Mouse (Mus musculus): Measurements from ENCODE around the gene Tapbpl. TPM values are rescaled to one million over a fixed set of nuclear protein-coding genes. Genes with fewer than 3 reads are reported as not detected.

Gene Tapbpl
- polyA plus RNA-seq, 1 experiment from 2014 or later: 2.8 TPM

DNA sequence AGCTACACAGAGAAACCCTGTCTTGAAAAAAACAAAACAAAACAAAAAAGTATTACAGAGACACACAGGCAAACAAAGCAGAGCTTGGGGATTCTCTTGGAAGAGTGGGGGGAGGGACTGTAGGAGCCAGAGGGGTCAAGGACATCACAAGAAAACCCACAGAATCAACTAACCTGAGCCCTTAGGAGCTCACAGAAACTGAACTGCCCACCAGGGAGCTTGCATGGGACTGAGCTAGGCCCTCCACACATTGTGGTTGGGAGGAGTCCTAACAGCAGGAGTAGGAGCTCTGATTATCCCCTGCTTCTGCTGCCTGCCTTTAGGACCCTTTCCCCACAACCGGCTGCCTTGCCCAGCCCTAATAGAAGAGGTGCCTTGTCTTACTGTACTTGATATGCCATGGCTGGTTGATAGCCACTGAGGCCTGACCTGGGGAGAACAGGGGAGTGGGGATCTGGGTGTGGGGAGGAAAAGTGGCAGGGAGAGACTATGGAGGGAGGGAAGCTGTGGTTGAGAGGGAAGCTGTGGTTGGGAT, 36.1 kb downstream of the Tapbpl start:
- H3K9ac ChIP-seq: no peak overlapping the region
- H3K27ac ChIP-seq: 0 out of 2 replicates have a peak overlapping the region, but pooled peaks have one; percentile 23
- 38% methylated on average over 1 of the region's 1 CpGs for WGBS

DNA sequence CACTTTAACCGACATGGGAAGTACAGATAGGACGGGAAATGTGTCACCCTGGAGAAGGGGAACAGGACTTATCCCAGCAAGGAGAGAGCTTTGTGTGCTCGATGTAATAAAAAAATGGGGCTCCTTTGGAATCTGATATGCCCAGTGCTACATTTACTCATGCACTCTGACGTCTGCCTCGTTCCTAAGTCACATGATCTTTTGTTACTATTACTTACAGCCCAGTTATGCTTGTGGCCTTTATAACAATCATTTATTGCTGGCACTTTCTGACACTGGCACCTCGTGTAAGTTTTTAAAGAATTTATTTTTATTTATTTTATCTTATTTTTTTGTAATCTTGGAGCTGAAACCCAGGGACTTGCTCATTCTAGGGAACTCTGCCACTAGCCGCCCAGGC, 38.3 kb downstream of the Tapbpl start:
- H3K9ac ChIP-seq: no peak overlapping the region
- H3K36me3 ChIP-seq: peaks cover 37% of the 10 kb centered on the region
- peaks cover 21% of the 10 kb centered on the region for H3K4me1 ChIP-seq
- WGBS: 52% methylated on average over 7 of the region's 7 CpGs
- peak overlapping the region; percentile 84; the same call in 1 of the 2 replicates for H3K4me2 ChIP-seq
- no peaks in the 10 kb centered on the region for H3K9me3 ChIP-seq
- H3K27ac ChIP-seq: no peak overlapping the region
- H3K4me3 ChIP-seq: 0 out of 2 replicates have a peak overlapping the region, but pooled peaks have one; percentile 60
- H3K27me3 ChIP-seq: no peaks in the 10 kb centered on the region
- no peak for ATAC-seq (ENCODE audit: insufficient number of reproducible peaks, insufficient read depth, low FRiP score, low TSS enrichment, low read depth)

More for the DNA sequence above, 36.1 kb downstream of the Tapbpl start:
- H3K9me3 ChIP-seq: no peaks in the 10 kb centered on the region
- H3K4me2 ChIP-seq: no peak overlapping the region
- no peak overlapping the region for H3K4me3 ChIP-seq
- no peaks in the 10 kb centered on the region for H3K27me3 ChIP-seq
- peaks cover 11% of the 10 kb centered on the region for H3K4me1 ChIP-seq
- ATAC-seq (ENCODE audit: insufficient number of reproducible peaks, insufficient read depth, low FRiP score, low TSS enrichment, low read depth): no peak
- peaks cover 25% of the 10 kb centered on the region for H3K36me3 ChIP-seq

GRCm38 (mm10) chr6:125192841-125193240, 38.8 kb downstream of the Tapbpl start:
- Histone ChIP-seq H3K27ac (peak overlapping the region; percentile 100; the same call in 1 of the 2 replicates), H3K27me3 (no peaks in the 10 kb centered on the region), H3K4me1 (peaks cover 21% of the 10 kb centered on the region), H3K36me3 (peaks cover 43% of the 10 kb centered on the region), H3K4me2 (peak overlapping the region; percentile 84), H3K9ac (peak overlapping the region; percentile 86), H3K9me3 (no peaks in the 10 kb centered on the region), H3K4me3 (peak overlapping the region; percentile 60)
- no peak for ATAC-seq (ENCODE audit: insufficient number of reproducible peaks, insufficient read depth, low FRiP score, low TSS enrichment, low read depth)
- 40% methylated on average over 5 of the region's 5 CpGs for WGBS

GRCm38 (mm10) chr6:125192016-125192714, 39.5 kb downstream of the Tapbpl start:
- H3K9ac ChIP-seq: peak overlapping the region; percentile 86
- H3K4me3 ChIP-seq: peak overlapping the region; percentile 60
- no peaks in the 10 kb centered on the region for H3K9me3 ChIP-seq
- H3K4me1 ChIP-seq: peaks cover 21% of the 10 kb centered on the region
- H3K36me3 ChIP-seq: peaks cover 49% of the 10 kb centered on the region
- ATAC-seq (ENCODE audit: insufficient number of reproducible peaks, insufficient read depth, low FRiP score, low TSS enrichment, low read depth): peak; percentile 89
- peak overlapping the region; percentile 84 for H3K4me2 ChIP-seq
- under 1% methylated on average over 34 of the region's 34 CpGs for WGBS
- no peaks in the 10 kb centered on the region for H3K27me3 ChIP-seq
- H3K27ac ChIP-seq: peak overlapping the region; percentile 100

- Histone ChIP-seq H3K27ac (peak within 1 kb of the TSS; percentile 100), H3K27me3 (no peaks in the 10 kb centered on the region), H3K9ac (peak within 1 kb of the TSS; percentile 86), H3K4me1 (peaks cover 21% of the 10 kb centered on the region), H3K36me3 (peaks cover 56% of the 10 kb centered on the region), H3K4me2 (peak within 1 kb of the TSS; percentile 84), H3K9me3 (no peaks in the 10 kb centered on the region), H3K4me3 (peak within 1 kb of the TSS; percentile 60)
- ATAC-seq (ENCODE audit: insufficient number of reproducible peaks, insufficient read depth, low FRiP score, low TSS enrichment, low read depth): peak; percentile 95
- under 1% methylated on average over 54 of the region's 54 CpGs for WGBS
Measured at GRCm38 (mm10) chr6:125191332-125192015, 40.2 kb downstream of the Tapbpl start, which contains the start of the genes Ncapd2 and Mrpl51. Gene Ncapd2 (minus strand): TSS chr6:125191701. Gene Mrpl51 (plus strand): TSS chr6:125191801.

DNA sequence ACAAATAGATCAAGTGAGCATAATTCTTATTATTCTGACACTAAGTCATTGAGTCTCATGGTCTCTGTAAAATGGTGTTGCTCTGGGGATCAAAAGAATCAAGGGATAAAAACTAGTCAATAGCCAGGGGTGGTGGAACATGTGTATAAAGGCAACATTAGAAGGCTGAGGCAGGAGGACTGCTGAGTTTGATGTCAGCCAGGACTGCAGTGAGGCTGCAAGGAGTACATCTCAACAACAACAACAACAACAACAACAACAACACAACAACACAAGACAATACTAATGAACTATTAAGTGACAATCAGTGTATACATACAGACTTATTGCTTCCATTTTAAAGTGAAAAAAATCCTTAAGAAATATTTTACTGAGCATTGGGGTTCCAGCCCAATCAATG, 40.8 kb downstream of the Tapbpl start:
- peak overlapping the region; percentile 100 for H3K27ac ChIP-seq
- no peak for ATAC-seq (ENCODE audit: insufficient number of reproducible peaks, insufficient read depth, low FRiP score, low TSS enrichment, low read depth)
- peaks cover 21% of the 10 kb centered on the region for H3K4me1 ChIP-seq
- H3K9ac ChIP-seq: peak overlapping the region; percentile 86
- H3K36me3 ChIP-seq: peaks cover 63% of the 10 kb centered on the region
- H3K27me3 ChIP-seq: no peaks in the 10 kb centered on the region
- peak overlapping the region; percentile 60 for H3K4me3 ChIP-seq
- H3K4me2 ChIP-seq: peak overlapping the region; percentile 84
- no peaks in the 10 kb centered on the region for H3K9me3 ChIP-seq

DNA sequence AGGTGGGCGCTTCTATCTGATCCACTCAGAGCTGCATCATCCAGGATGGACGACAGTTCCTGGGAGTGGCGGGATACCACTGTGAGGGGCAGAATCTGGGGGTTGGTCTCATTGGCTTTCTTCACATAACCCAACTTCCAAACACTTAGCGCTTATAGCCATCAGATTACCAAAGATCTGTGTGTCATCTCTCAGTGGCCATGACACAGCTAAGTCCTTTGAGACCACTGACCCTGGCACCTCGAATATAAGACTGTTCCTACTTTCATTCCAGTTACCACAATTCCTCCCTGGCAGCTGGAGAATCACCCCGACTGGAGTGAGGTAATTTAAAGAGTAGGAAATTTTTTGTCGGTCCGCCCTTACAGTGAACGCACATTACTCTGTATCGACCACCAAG, 45.5 kb downstream of the Tapbpl start:
- Histone ChIP-seq H3K27me3 (no peaks in the 10 kb centered on the region), H3K4me2 (no peak overlapping the region), H3K9me3 (no peaks in the 10 kb centered on the region), H3K27ac (no peak overlapping the region), H3K9ac (no peak overlapping the region), H3K4me1 (peaks cover 9% of the 10 kb centered on the region), H3K36me3 (peaks cover 82% of the 10 kb centered on the region), H3K4me3 (no peak overlapping the region)
- WGBS: 96% methylated on average over 10 of the region's 10 CpGs
- no peak for ATAC-seq (ENCODE audit: insufficient number of reproducible peaks, insufficient read depth, low FRiP score, low TSS enrichment, low read depth)

DNA sequence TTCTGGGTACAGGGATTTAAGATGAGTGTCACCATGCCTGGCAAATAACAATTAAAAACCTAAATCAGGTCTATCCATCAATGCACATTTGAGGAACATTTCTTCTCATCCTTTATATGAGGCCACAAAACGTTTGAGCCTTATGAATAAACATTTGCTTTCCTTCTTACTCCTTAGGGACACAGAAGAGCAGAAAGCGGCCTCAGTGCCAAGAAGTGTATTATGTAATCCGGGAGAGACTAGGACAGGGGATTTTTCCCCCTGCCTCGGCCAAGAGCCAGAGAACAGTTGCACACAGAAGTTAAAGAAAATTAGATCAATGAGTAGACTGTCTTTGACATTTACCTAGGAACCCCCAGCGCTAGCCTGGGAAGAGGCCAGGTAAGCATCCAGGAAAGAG, 49.5 kb downstream of the Tapbpl start:
- Histone ChIP-seq H3K9me3 (no peaks in the 10 kb centered on the region), H3K9ac (no peak overlapping the region), H3K4me1 (no peaks in the 10 kb centered on the region), H3K36me3 (peaks cover 97% of the 10 kb centered on the region), H3K4me3 (no peak overlapping the region), H3K27ac (no peak overlapping the region), H3K4me2 (no peak overlapping the region), H3K27me3 (no peaks in the 10 kb centered on the region)
- ATAC-seq (ENCODE audit: insufficient number of reproducible peaks, insufficient read depth, low FRiP score, low TSS enrichment, low read depth): no peak
- 86% methylated on average over 5 of the region's 5 CpGs for WGBS

DNA sequence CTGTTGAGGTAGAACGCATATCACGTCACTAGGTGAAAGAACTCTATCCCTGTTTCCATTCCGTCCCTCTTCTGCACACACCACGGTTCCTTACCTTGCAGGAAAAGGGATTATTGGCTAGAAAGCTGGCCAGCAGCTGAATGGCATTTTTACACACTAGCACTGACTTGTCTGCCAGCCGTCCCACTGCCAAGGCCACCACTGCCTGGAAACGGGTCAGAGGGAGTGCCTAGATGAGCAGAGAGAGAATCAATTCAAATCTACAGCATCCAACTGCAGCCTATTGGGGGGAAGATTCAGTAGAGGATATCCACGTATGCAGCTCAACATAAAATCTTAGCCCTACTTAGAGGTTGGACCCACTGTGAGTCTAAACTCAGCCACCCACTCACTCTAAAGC, 52.1 kb downstream of the Tapbpl start:
- Histone ChIP-seq H3K27me3 (no peaks in the 10 kb centered on the region), H3K36me3 (peaks cover 97% of the 10 kb centered on the region), H3K4me2 (no peak overlapping the region), H3K4me1 (no peaks in the 10 kb centered on the region), H3K4me3 (no peak overlapping the region), H3K27ac (no peak overlapping the region), H3K9me3 (no peaks in the 10 kb centered on the region), H3K9ac (no peak overlapping the region)
- ATAC-seq (ENCODE audit: insufficient number of reproducible peaks, insufficient read depth, low FRiP score, low TSS enrichment, low read depth): no peak
- 90% methylated on average over 7 of the region's 7 CpGs for WGBS

GRCm38 (mm10) chr6:125175469-125175868, 56.2 kb downstream of the Tapbpl start:
- no peaks in the 10 kb centered on the region for H3K27me3 ChIP-seq
- H3K4me3 ChIP-seq: no peak overlapping the region
- H3K36me3 ChIP-seq: peaks cover 99% of the 10 kb centered on the region
- no peak overlapping the region for H3K27ac ChIP-seq
- H3K9ac ChIP-seq: no peak overlapping the region
- 93% methylated on average over 5 of the region's 5 CpGs for WGBS
- H3K4me2 ChIP-seq: no peak overlapping the region
- ATAC-seq (ENCODE audit: insufficient number of reproducible peaks, insufficient read depth, low FRiP score, low TSS enrichment, low read depth): no peak
- no peaks in the 10 kb centered on the region for H3K9me3 ChIP-seq
- H3K4me1 ChIP-seq: no peaks in the 10 kb centered on the region

Measured in embryonic facial prominence, embryonic 13.5 days (tissue).